Mouse (Mus musculus) left cerebral cortex, adult 2 months (tissue): Measurements from ENCODE around the gene Hist1h2br. TPM values are rescaled to one million over a fixed set of nuclear protein-coding genes. Genes with fewer than 3 reads are reported as not detected.
A peak's percentile ranks its signal among the peaks of the same experiment; 100 is the strongest.
"Not testable (repeated sequence)": the region's sequence is repeated elsewhere in the genome, so short reads cannot be mapped to it uniquely, and the experiment has no call there.

Experiments used
- DNase-seq, 2 experiments: peaks; one replicate each; pipeline ENCODE4 v3.0.0; 2021 to 2022; ENCODE audit warnings: low spot score in 2 of 2, mixed read lengths in 1 of 2; ENCODE audit errors: extremely low spot score in 1 of 2
- H3K27ac ChIP-seq: fragments of 200-600 bp; 2 replicates; pipeline ENCODE4 v1.8.1; 2022
- H3K4me3 ChIP-seq: fragments of 200-600 bp; 2 replicates; pipeline ENCODE4 v1.8.1; 2022
- CTCF ChIP-seq: fragments of 200-600 bp; IDR thresholded peaks from 2 replicates; pipeline ENCODE4 v1.8.1; 2022; ENCODE audit warnings: antibody characterized with exemption, mild to moderate bottlenecking, moderate library complexity
- intact Hi-C: fragments of 180-260 bp; cut with DNase I; formaldehyde crosslinking; loops from one replicate; pipeline ENCODE4 v1.15.1; 2025
- microRNA-seq, 2 experiments: library from miRNA; unstranded; fragments of <30 nt; microRNA quantifications; one replicate each; pipeline ENCODE4 v1.2.0; 2021
- total RNA-seq, 2 experiments: library from RNA; stranded (reverse); gene quantifications; 2 replicates each; pipeline ENCODE4 v1.2.3; 2021

Hist1h2br gene
- total RNA-seq, 2 experiments from 2014 or later: 27.0 to 39.1 TPM

GRCm38 (mm10) chr13:21861608-21862007 lies 28.1 kb downstream of the Hist1h2br start:
- TF ChIP-seq CTCF: no peak
- intact Hi-C loops: no loop called here
- no peak for DNase-seq
- Histone ChIP-seq H3K27ac (no peak overlapping the region), H3K4me3 (no peak overlapping the region)

GRCm38 (mm10) chr13:21865503-21865902 lies 32.0 kb downstream of the Hist1h2br start:
- DNase-seq, intact Hi-C loops, H3K4me3 ChIP-seq, H3K27ac ChIP-seq: not testable (repeated sequence)

- no peak for DNase-seq
- no peak overlapping the region for H3K27ac ChIP-seq
- intact Hi-C loops: loop anchor here (10.0 kb wide), 1 partner anchor 606 kb away; no protein-coding TSS in a partner anchor
- H3K4me3 ChIP-seq: no peak overlapping the region
- TF ChIP-seq CTCF: no peak
Observed at GRCm38 (mm10) chr13:21880735-21881134, 47.2 kb downstream of the Hist1h2br start.

GRCm38 (mm10) chr13:21881878-21882669 lies 48.5 kb downstream of the Hist1h2br start:
- Histone ChIP-seq H3K27ac (no peak overlapping the region), H3K4me3 (peak overlapping the region; percentile 41)
- TF ChIP-seq CTCF: no peak
- intact Hi-C loops: loop anchor here (2.0 to 10.0 kb wide), 2 partner anchors 15 to 607 kb away; no protein-coding TSS in a partner anchor
- DNase-seq: peak; percentile 58 to 61

- peak; percentile 57 to 66 for DNase-seq
- intact Hi-C loops: loop anchor here (2.0 to 10.0 kb wide), 2 partner anchors 14 to 608 kb away; no protein-coding TSS in a partner anchor
- TF ChIP-seq CTCF: no peak
- peak overlapping the region; percentile 41 for H3K4me3 ChIP-seq
- H3K27ac ChIP-seq: no peak overlapping the region
Observed at GRCm38 (mm10) chr13:21882760-21883405, 49.3 kb downstream of the Hist1h2br start.

- intact Hi-C loops: loop anchor here (2.0 to 10.0 kb wide), 2 partner anchors 13 to 609 kb away; no protein-coding TSS in a partner anchor
- Histone ChIP-seq H3K27ac (no peak overlapping the region), H3K4me3 (no peak overlapping the region)
- DNase-seq: no peak
- no peak for TF ChIP-seq CTCF
Observed at GRCm38 (mm10) chr13:21883407-21883806, 49.9 kb downstream of the Hist1h2br start.

- no peak for DNase-seq
- no peak overlapping the region for H3K27ac ChIP-seq
- TF ChIP-seq CTCF: no peak
- no peak overlapping the region for H3K4me3 ChIP-seq
- intact Hi-C loops: loop anchor here (10.0 kb wide), 1 partner anchor 610 kb away; no protein-coding TSS in a partner anchor
Observed at GRCm38 (mm10) chr13:21884586-21884985, 51.0 kb downstream of the Hist1h2br start.

Small RNAs within 50 kb of the gene (microRNA-seq; reads per million reads assigned to microRNA genes)
- gene Gm19658 (0 reads per million in 2 experiments), gene Gm44346 (0 reads per million in 2 experiments), gene Gm44466 (0 reads per million in 2 experiments)

Other genes starting within 250 kb of the Hist1h2br start
- not detected for gene Olfr1362, start 219.7 kb upstream of the Hist1h2br start, total RNA-seq
- gene Olfr11, start 191.2 kb upstream of the Hist1h2br start, total RNA-seq: not detected
- not detected for gene Olfr1361, start 170.4 kb upstream of the Hist1h2br start, total RNA-seq
- gene Olfr1360, start 156.3 kb upstream of the Hist1h2br start, total RNA-seq: not detected
- not detected for gene Olfr1359, start 135.6 kb upstream of the Hist1h2br start, total RNA-seq
- gene Hist1h2bl, start 117.6 kb upstream of the Hist1h2br start, total RNA-seq: 10 to 100 TPM; 23.7 to 28.5 TPM
- 10 to 100 TPM; 25.4 to 32.6 TPM for gene Hist1h2ai, start 117.3 kb upstream of the Hist1h2br start, total RNA-seq
- 10 to 100 TPM; 54.6 to 74.2 TPM for gene Hist1h3h, start 116.1 kb upstream of the Hist1h2br start, total RNA-seq
- 1 to 10 TPM; 4.8 to 5.4 TPM for gene Hist1h2bm, start 111.7 kb upstream of the Hist1h2br start, total RNA-seq
- 10 to 100 TPM; 13.9 to 19.4 TPM for gene Hist1h4j, start 98.7 kb upstream of the Hist1h2br start, total RNA-seq
- 100 to 1,000 TPM; 316 to 377 TPM for gene Hist1h4k, start 83.2 kb upstream of the Hist1h2br start, total RNA-seq
- gene Hist1h2ak, start 79.9 kb upstream of the Hist1h2br start, total RNA-seq: 10 to 100 TPM; 13.2 to 13.5 TPM
- 1 to 10 TPM; 8.3 TPM for gene Hist1h2bn, start 79.6 kb upstream of the Hist1h2br start, total RNA-seq
- gene Hist1h1b, start 53.1 kb upstream of the Hist1h2br start, total RNA-seq: 1 to 10 TPM; 6.7 to 8.3 TPM
- gene Hist1h3i, start 50.4 kb upstream of the Hist1h2br start, total RNA-seq: 10 to 100 TPM; 49.9 to 62.3 TPM
- gene Hist1h2an, start 46.5 kb upstream of the Hist1h2br start, total RNA-seq: 1 to 10 TPM in 1 of 2 experiments, not detected in 1; 2.7 TPM
- 1 to 10 TPM; 1.3 to 5.5 TPM for gene Hist1h2bp, start 46.3 kb upstream of the Hist1h2br start, total RNA-seq
- 10 to 100 TPM; 27.3 to 38.5 TPM for gene Hist1h2bq, start 23.5 kb upstream of the Hist1h2br start, total RNA-seq
- gene Hist1h2ao, start 23.3 kb upstream of the Hist1h2br start, total RNA-seq: 10 to 100 TPM; 11.2 to 25.1 TPM
- 100 to 1,000 TPM; 200 to 276 TPM for gene Hist1h4m, start 22.0 kb upstream of the Hist1h2br start, total RNA-seq
- gene Hist1h4n, start 1.5 kb upstream of the Hist1h2br start, total RNA-seq: 10 to 100 TPM; 18.7 to 21.6 TPM
- gene Hist1h2ap, start 236 bp upstream of the Hist1h2br start, total RNA-seq: 10 to 100 TPM; 11.2 to 16.1 TPM
- 1 to 10 TPM; 3.8 to 3.9 TPM for gene Zfp184, start 111.4 kb downstream of the Hist1h2br start, total RNA-seq
- gene Pom121l2, start 147.5 kb downstream of the Hist1h2br start, total RNA-seq: not detected
- gene Prss16, start 176.0 kb downstream of the Hist1h2br start, total RNA-seq: 1 to 10 TPM in 1 of 2 experiments, under 1 TPM in 1; 0.57 to 1.1 TPM
- gene Hist1h2ah, start 201.8 kb downstream of the Hist1h2br start, total RNA-seq: 10 to 100 TPM; 18.8 to 25.6 TPM
- gene Hist1h2bk, start 202.1 kb downstream of the Hist1h2br start, total RNA-seq: 10 to 100 TPM; 12.2 to 13.5 TPM
- gene Hist1h4i, start 207.6 kb downstream of the Hist1h2br start, total RNA-seq: 10 to 100 TPM; 58.2 to 75.2 TPM
- 1 to 10 TPM; 8.1 to 9.2 TPM for gene Hist1h2ag, start 209.2 kb downstream of the Hist1h2br start, total RNA-seq
- 10 to 100 TPM in 1 of 2 experiments, 1 to 10 TPM in 1; 9.4 to 12.9 TPM for gene Hist1h2bj, start 209.5 kb downstream of the Hist1h2br start, total RNA-seq